Mouse (Mus musculus) cerebellum, postnatal 36 days (tissue): ENCODE data around the gene Zim1.

Experiments
- DNase-seq, 2 experiments: peaks; one replicate each; pipeline ENCODE4 v3.0.0; 2021 to 2022; ENCODE audit warnings: mixed read lengths in 2 of 2

Gene Zim1

DNA sequence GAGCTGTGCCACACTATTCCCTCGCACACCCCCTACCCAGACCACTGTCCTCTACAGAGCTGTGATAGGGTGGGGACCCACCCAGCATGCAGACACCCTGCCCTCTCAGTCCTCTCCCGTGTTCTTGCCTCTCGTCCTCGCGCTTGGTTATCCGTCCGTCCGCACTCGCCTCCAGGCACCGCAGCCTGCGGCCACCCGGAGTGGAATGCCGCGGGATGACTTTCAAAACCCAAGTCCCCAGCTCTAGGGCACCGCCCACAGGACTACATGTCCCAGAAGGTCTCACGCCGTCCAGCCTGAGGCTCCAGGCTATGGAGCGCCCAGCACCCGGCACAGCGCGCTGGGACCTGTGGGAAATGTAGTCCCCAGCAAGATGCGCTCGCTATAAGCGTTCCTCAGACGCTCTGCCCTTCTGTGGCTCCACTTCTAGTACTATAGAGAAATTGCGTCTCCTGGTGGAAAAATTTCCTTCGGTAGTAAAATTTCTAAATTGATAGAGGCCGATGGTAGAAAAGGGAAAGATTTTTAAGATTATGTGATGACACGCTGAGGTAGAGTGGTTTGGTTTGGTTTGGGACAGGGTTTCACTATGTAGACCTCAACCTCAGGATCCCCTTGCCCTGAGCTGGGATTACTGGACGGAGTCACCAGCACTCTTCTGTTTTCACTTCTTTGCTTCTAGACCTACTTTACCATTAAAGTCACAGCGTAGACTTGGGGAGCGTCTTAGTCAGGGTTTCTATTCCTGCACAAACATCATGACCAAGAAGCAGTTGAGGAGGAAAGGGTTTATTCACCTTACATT, at the start of gene Zim1:
Gene Zim1 (minus strand): TSS at position 210 of the 805 bp plus-strand sequence.
- DNase-seq: peak; percentile 84 to 85

DNA sequence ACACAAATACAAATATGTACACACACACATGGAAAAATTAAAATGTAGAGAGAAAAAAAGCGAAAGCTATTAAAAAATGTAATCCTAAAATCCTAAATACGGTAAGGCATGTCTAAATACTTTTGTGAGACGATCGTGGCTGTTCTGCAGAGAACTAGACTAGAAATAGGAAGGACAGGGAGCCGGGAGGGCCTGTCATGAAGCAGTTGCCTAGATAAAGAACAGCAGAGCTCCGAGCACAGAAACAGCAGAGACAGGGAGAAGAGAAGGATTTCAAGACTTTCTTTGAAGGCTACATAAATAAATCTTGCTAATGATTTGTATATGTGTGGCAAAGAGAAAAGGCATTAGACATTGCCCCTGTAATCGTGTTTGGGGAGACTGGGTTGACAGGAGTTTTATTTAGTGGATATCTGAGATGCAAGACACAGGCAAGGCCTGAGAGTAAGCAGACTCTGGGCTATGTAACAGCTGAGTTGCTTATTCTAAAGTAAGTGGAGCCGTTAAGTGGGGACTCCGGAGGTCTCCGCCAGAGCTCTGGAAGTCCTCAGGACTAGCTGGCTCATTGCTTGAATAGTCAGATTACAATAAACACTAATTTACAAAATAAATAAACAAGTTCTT, 48.1 kb upstream of the Zim1 start:
- no peak for DNase-seq

DNA sequence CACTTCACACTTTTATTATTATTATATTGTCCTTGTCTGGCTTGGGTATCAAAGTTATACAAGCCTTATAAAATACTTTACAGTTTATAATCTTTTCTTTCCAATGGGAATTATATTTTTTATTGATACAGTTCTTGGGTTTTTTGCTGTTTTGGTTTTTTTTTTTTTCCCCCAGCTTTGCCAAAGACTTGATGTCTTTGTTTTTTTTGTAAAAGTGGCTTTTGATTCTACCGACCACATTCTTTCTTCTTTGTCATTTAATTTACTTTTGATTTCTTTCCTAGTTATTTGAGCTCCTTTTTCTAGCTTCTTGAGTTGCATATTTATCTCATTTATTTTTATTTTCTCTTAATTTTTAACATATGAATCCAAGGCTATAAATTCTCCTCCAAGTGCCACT, 39.8 kb upstream of the Zim1 start:
- no peak for DNase-seq

DNA sequence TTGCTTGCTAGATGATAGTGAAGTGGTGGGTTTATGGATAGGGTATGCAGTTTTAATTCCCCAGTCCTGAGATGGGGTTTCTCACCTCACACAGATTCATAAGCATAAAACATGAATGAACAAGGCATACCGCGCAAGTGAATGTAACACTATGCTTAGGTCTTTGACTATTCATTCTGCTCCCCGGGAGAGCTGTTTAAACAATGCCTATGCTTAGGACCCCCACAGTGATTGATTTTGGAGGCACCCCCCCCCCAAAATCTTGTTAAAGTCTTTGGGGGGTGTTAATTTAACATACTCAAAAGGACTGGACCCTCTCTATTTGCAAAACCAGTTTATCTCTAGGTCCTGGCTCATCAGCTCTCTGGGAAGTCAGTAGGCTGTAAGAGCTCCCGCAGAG, 35.7 kb upstream of the Zim1 start:
- no peak for DNase-seq

DNA sequence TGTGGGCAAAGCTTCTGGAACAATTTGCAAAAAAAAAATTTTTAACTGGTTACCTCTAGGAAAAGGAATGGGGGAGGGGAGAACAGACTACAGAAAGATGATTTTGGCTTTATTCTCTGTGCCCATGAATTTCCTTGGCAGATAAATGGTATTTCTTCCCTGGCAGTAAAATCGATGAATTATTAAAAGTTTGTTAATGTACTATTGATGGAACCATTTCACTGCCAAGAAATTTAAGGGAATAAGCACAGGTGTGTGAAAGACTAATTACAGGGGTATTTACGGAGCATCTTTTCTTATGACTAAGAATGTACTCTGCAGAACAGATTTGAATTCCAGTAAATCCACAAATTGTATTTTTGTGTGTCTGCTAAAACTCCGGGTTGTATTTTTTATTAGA, 35.1 kb upstream of the Zim1 start:
- DNase-seq: no peak

DNA sequence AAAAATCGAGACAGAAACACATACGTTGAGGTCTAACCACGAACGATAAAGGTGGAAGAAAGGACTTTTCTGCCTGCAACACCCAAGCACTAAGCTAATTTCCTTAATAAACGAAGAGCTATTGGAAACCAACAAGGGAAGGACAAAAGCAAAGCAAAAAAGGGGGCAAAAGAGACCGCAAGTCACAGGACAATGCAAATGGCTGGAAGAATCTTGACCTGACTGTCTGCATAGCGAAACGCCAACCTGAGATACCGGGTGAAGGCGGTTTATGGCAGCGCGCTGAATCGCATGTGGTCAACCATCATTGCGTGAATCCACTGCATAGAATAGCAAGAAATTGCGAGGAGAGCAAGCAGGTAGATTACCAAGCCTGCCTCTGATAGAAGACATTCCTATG, 34.6 kb upstream of the Zim1 start:
- DNase-seq: peak; percentile 24 to 46

DNA sequence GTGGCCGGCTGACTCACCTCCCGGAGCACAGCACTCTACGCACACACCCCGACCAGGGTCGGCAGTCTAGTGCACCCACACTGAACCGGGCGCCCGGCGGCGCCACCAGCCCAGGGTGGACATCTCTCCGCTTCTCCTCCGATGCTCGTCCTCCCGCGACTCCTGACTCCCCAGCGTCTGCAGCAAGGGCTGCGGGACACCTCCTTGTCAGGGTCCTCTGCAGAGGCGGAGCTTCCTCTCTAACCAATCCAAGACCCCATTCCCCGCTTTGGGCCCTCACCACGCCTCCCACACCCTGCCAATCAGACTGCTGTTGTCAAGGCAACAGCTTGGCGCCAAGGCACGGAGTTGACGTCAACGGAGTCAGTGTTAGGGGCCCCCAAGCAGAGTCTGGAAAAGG, 34.0 kb upstream of the Zim1 start, which contains the start of the genes Peg3 and Usp29:
Gene Peg3 (minus strand): TSS at position 191 of the 400 bp plus-strand sequence.
Gene Usp29 (plus strand): TSS at position 338 of the 400 bp plus-strand sequence.
- peak; percentile 85 to 90 for DNase-seq

DNA sequence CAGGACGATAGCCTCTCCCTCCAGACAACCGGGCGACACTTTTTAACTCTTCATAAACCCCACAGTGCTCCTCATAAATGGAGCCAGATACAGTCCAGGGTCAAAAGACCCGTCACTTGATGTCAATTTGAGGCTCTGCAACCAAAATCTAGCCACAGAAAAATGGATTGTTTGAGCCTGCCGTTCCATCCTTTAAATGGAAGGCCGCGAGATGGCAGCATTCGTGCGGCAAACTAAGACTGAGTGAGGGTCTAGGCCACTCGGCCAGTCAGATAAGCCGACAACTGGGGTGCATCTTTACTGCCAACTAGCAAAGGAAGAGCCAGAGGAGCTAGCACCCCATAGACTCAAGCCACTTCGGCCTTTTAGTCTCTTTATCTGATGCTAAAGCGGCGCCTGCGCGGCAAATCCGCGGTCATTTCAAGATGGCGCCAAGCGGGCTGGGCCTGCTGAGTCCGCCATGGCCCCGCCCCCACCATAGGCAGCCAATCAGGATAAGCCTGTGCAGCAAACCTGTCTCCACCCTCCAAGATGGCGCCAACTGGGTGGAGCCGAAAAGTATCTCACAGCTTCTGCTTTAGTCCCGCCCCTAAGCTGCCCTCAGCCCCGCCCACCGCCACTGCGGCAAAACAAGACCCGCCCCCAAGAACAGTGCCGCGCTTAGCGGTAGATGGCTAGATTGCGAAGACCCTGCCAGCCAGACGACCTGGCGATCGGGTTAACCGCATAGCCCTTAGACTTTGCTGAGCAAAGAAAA, 33.0 kb upstream of the Zim1 start:
- peak; percentile 93 to 97 for DNase-seq

DNA sequence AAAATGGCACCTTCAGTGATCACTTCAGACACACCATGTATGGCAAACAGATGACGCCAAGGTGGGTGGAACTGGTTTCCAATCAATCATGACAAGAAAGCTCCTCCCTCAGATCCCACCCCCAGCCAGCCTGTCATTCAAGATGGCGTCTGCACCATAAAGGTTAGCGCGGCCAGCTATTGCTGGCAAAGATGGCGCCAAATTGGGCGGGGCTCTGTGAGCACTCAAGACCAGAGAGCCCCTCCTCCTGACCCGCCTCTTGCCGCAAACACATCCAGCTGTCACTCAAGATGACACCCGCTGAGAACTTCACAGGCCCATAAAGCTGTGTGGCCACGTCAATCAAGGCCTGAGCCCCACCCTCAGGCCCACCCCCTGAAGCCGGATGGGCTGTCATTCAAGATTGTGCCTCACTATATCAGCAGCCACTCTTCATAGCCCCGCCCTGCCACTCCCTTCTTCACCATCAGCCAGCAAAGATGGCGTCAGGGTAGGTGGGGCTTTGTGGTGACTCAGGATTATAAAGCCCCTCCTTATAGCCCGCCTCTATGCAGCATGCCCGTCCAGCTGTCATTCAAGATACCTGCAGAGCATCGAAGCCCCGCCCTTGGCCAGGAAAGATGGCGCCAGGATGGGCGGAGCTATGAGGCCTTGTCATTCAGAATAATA, 32.1 kb upstream of the Zim1 start:
- peak; percentile 89 to 91 for DNase-seq

DNA sequence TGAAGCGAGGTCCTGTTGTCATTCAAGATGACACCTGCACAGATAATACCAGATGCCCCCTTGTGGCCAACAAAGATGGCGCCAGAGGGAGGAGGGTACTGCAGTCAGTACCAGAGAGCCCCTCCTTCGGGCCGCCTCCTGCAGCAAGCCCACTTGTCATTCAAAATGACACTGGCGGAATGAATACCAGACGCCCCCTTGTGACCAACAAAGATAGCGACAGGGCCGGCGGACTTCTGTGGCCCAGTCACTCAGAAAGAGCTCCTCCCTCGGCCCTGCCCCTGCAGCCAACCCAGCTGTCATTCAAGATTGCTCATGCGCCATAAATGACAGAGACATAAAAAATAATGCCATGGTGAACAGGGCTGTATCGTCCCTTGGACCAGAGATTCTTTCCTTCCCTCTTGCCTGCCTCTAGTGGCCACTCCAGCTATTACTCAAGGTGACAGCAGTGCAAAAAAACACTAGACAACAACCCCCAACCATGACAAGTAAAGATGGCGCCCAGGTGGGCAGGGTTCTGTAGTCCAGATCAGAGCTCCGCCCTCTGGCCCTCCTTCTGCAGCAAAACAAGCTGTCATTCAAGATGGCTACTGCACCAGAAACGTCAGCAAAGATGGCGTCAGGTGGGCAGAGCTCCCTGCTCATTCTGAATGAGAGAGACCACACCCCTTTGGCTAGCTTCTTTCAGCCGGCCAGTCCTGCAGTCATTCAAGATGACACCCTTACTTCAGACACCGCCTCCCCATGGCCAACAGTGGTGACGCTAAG, 31.3 kb upstream of the Zim1 start:
- DNase-seq: peak; percentile 84 to 86

DNA sequence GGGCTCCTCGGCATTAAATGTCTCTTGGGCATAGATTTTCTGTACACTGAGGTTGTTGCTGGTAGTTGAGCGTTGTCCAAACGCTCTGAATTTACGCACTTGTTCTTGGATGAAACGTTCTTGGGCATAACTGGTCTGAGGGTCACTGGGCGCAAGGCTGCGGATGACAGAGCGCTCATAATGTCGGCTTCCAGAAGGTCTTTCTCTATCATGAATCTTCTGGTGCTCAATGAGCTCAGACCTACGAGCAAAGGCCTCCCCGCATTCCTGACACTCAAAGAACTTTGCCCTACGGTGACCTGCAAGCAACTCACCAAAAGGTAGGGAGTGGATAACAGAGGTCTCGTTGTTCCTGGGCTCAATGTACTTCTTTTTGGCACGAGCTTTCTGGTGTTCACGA, 13.1 kb upstream of the Zim1 start:
- no peak for DNase-seq

DNA sequence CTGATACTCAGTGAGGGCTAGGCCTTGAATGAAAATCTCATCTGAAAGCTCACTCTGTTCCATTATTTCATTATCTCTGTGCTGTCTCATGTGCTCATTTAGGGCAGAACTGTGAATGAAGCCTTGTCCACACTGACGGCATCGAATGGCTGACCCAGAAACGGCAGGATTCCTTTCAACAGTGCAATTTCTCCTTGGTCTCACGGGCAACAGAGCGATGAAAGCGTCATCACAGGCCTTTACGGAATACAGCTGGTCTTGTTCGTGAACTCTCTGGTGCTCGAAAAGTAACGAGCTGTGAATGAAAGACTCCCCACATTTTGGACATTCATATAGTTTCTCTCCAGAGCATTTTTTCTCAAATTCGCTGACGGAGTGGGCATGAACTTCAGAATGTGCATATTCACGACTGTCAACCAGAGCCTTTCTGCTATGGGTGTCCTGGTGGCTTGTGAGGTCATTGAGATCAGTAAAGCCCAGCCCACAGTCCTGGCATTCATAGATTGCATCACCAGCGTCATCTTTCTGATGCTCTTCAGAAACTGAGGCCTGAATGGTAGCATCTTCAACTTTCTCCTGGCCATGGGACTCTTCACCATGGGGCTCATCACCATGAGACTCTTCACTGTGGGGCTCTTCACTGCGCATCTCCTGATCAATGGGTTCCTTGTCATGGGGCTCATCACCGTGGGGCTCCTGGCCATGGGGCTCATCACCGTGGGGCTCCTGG, 12.4 kb upstream of the Zim1 start:
- DNase-seq: no peak

DNA sequence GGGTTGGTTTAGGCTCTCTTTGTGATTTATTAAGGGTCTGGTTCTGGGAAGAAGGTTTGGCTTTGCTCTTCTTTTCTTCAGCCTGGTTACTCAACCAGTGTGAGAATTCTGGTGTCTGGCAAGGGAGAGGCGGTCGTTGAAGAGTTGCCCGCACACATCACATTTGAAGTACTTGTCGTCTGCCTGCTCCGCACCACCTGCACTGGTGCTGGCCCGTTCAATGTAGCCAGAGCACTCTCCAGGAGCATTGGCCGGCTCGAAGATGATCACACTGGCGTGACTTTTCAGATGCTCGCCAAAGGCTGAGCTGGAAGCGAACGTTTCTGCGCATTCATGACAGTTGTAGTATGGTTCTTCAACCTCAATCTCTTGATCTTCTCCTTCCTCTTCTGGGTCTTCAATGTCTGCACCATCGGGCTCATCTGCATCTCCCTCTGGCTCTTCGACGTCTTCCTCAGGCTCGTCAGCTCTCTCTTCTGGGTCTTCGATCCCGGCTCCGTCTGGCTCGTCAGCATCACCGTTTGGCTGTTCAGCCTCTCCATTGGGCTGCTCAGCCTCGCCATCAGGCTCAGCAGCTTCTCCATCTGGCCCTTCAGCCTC, 11.3 kb upstream of the Zim1 start:
- DNase-seq: no peak

DNA sequence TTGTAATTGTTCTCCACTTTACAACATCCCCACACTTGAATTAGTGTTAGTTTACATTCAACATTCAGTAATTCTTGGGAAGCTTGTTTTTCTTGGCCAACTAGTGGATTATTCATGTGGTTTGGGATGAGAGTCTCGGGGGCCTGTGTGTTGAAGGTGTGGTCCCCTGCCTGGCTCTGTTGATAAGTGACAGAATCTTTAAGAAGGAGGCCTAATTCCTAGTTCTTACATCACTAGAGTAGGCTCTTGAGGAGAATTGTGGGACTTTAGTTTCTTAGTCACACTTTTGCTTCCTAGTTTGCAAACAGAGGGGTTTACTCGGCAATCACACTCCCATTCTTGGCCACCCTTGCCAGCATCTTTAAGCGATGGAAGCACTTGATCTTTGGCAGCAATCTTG, 3.0 kb upstream of the Zim1 start:
- DNase-seq: no peak

DNA sequence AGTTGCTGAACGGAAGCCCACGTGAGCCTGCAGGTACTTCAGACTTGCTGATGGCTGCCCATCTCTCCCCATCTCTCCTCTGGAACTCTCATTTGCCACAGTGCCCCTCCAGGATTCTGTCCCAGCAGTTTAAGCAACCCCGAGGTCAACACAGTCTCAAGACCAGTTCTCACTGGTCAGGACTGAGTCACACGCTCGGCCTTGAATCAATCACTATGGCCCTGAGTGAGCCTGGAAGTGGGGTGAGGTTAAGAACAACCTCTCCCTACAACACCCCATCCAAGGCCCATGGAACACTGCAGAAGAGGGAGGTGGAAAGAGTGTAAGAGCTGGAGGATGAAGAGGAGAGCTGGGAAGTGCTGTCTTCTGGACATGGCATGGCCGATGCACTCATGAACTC, 10.7 kb downstream of the Zim1 start:
- no peak for DNase-seq

DNA sequence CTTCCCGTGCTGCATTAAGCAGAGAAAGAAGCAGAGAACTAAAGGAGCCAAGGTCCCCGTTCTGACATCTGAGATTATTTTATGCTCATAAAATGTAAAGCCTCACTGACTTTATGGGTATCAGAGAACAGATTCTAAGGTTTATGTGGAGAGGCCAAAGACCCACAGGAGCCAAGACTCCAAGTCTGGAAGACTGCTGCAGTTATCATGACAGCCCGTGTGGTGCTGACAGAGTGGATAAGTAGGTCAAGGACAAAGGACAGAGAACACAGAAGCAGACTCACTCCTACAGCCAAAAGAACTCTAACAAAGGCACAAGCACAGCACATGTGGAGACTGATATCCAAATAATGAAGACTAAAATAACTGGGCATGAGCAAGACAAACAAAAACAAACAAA, 29.5 kb downstream of the Zim1 start:
- no peak for DNase-seq

DNA sequence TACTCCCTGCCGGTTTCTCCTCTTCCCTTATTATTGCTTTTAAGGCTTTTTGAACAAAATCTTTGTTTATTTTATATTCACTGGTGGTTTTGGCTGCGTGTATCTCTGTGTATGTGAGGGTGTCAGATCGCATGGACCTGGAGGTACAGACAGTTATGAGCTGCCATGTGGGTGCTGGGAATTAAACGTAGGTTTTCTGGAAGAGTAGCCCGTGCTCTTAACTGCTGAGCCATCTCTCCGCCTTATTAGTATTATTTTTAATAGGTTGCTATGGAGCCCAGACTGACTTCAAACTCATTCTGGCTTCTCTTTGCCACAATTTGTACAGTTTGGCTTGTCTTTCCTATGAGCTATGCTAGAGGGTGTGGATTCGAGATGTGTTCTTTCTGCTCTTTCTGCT, 32.8 kb downstream of the Zim1 start:
- DNase-seq: no peak

DNA sequence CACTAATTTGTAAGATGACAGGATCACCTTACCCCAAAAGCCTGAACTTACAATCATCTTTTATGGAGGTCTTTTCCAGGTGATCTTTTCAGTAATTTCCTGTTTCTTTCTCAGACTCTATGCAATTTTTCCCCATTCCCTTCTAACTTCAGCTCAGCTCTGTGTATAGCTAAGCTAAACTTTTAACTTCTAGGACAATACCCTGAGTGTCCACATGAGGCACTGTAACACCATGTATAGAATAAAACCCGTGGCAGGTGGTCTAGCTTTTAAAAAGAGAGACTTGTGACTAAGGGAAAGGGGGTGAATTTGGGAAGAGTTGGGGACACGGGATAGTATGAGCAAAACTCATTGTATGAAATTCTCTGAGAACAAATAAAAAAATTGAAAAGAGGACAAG, 36.6 kb downstream of the Zim1 start:
- DNase-seq: peak in 1 of 2 experiments; percentile 41

DNA sequence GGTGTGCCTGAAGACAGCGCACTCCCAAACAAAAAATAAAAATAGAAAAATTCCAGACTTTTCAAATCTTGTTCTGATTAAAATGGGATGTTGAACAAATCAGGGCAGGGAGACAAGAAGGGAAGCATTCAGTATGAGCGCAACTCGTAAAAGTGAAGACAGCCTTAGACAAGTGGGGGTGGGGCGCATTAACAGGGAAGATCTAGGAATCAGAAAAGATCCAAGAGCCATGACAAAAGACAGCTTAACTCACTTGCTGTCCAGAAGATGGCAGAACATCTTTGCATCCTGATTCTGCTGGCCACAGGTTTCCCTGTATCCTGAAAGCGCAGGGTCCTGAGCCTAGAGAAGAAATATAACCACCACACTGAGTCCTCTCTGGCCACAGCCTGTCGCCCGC, 37.6 kb downstream of the Zim1 start:
- no peak for DNase-seq

DNA sequence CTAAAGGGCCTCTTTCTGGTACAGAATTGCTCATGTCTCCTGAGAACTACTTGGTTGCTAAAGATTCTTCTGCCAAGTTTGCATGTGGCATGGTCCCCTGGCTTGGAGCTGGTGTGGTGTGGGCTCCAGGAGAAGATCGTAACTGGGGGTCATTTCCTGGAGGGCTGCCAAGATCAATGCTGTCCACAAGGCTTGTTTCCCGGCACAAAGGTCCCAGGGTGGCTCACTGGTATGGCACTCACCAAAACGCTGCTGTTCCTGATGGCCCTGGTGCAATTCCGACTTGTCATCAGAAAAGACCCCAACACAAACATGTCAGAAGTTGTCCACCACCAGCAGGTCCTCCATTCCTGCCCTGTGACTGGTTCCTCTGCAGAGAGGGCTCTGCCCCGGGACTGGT, 44.1 kb downstream of the Zim1 start:
- no peak for DNase-seq

DNA sequence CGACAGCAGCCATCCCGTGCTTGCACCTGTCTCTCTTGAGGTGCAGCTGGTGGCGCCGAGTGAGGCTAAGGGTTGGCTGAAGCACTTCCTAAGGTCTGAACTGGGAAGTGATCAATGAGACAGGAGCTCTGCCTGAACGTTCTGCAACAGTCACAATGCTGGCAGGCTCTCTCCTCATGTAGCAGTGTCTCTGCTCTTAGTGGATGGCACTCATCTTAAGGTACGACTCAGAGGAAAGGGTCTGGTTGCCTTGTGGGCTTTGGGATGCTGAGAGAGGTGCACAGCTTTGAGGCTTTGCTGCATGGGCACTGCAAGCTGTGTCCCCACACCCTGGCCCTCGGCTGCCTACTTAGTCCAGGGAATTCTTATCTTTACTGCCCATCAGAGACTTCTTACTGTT, 45.0 kb downstream of the Zim1 start:
- no peak for DNase-seq
